Mouse (Mus musculus): ENCODE results near the gene Pld4. TPM values are rescaled to one million over a fixed set of nuclear protein-coding genes. Genes with fewer than 3 reads are reported as not detected.

Gene Pld4
- 7.8 TPM in 2 replicates for polyA plus RNA-seq (2015; fragmentation: Nextera tagmentation; extraction: Ambion mirVana)

DNA sequence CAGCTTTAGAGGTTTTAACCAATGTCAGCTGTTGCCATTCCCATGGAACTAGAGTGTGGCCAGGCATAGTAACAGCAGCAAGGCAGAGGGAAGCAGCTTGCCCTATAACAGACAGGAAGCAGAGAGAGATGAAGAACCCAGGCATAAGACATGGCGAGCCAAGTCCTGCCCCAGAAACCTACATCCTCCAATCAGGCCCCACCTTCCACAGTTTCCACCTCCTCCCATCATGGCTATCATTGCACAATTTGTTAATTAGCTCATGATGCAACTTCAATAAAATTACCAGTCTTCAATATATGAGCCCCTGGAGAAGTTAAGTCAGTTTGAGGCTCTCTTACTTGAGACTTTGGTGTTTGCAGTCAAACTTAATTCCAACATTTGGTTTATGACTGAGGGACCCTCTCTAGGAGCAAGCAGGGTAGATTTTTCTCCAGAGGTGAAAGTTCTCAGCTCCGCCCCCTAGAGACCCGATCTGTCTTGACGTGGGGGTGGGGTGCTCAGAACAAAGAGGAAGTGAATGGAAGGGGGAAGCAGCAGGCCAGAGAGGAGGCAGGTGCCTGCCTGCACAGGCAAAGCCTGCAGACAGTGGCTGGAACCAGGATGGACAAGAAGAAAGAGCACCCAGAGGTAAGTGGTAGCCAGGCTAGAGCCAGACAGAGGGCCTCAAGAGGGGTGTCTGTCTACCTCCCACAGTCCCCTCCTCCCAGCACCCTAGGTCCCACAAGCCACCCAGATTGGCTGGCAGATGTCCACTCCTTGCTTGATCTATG lies at the start of gene Pld4:
TSS of gene Pld4 (plus strand) at position 502 of the 773 bp plus-strand sequence.
- no peak for TF ChIP-seq CTCF (IDR thresholded peaks at IDR 0.05; ENCODE audit: low read depth)
- WGBS, result 47% methylated on average over 4 of the region's 4 CpGs
- Histone ChIP-seq H3K4me3 (replicated peaks; ENCODE audit: low read depth, low read length) (no peak within 1 kb of the TSS), H3K4me1 (replicated peaks; ENCODE audit: insufficient read depth, low read length) (no peaks in the 10 kb centered on the region), H3K9ac (ENCODE audit: low read depth, low read length) (no peak within 1 kb of the TSS), H3K27ac (no peak within 1 kb of the TSS), H3K4me2 (ENCODE audit: low read length) (no peak within 1 kb of the TSS), H3K9me3 (replicated peaks; ENCODE audit: low read length) (no peaks in the 10 kb centered on the region), H3K27me3 (ENCODE audit: insufficient read depth, low read length) (no peaks in the 10 kb centered on the region), H3K36me3 (ENCODE audit: insufficient read depth, low read length) (no peaks in the 10 kb centered on the region)
- ATAC-seq (replicated peaks; ENCODE audit: low FRiP score, low read depth), result no peak
- no peak for DNase-seq (ENCODE audit: low spot score)

- ATAC-seq (replicated peaks; ENCODE audit: low FRiP score, low read depth), result no peak
- peak; percentile 73 for DNase-seq (ENCODE audit: low spot score)
- no peak for TF ChIP-seq CTCF (IDR thresholded peaks at IDR 0.05; ENCODE audit: low read depth)
- H3K27me3 ChIP-seq (ENCODE audit: insufficient read depth, low read length), result no peaks in the 10 kb centered on the region
- 64% methylated on average over 3 of the region's 3 CpGs for WGBS
- no peak overlapping the region for H3K4me2 ChIP-seq (ENCODE audit: low read length)
- no peaks in the 10 kb centered on the region for H3K9me3 ChIP-seq (replicated peaks; ENCODE audit: low read length)
- no peak overlapping the region for H3K27ac ChIP-seq
- H3K9ac ChIP-seq (ENCODE audit: low read depth, low read length), result no peak overlapping the region
- H3K4me3 ChIP-seq (replicated peaks; ENCODE audit: low read depth, low read length), result no peak overlapping the region
- H3K4me1 ChIP-seq (replicated peaks; ENCODE audit: insufficient read depth, low read length), result 0 out of 2 replicates have a peak, but pooled peaks cover under 1% of the 10 kb centered on the region
- H3K36me3 ChIP-seq (ENCODE audit: insufficient read depth, low read length), result no peaks in the 10 kb centered on the region
Measured at GRCm38 (mm10) chr12:112713984-112714383, 46.5 kb upstream of the Pld4 start.

- Histone ChIP-seq H3K4me3 (replicated peaks; ENCODE audit: low read depth, low read length) (no peak overlapping the region), H3K9me3 (replicated peaks; ENCODE audit: low read length) (no peaks in the 10 kb centered on the region), H3K36me3 (ENCODE audit: insufficient read depth, low read length) (no peaks in the 10 kb centered on the region), H3K27ac (no peak overlapping the region), H3K4me1 (replicated peaks; ENCODE audit: insufficient read depth, low read length) (peaks cover 9% of the 10 kb centered on the region; the same call in 1 of the 2 replicates), H3K9ac (ENCODE audit: low read depth, low read length) (no peak overlapping the region), H3K4me2 (ENCODE audit: low read length) (no peak overlapping the region), H3K27me3 (ENCODE audit: insufficient read depth, low read length) (no peaks in the 10 kb centered on the region)
- DNase-seq (ENCODE audit: low spot score), result peak; percentile 74
- peak; percentile 79 for TF ChIP-seq CTCF (IDR thresholded peaks at IDR 0.05; ENCODE audit: low read depth)
- ATAC-seq (replicated peaks; ENCODE audit: low FRiP score, low read depth), result no peak
- WGBS, result 35% methylated on average over 7 of the region's 7 CpGs
Measured at GRCm38 (mm10) chr12:112717140-112717539, 43.3 kb upstream of the Pld4 start.

DNA sequence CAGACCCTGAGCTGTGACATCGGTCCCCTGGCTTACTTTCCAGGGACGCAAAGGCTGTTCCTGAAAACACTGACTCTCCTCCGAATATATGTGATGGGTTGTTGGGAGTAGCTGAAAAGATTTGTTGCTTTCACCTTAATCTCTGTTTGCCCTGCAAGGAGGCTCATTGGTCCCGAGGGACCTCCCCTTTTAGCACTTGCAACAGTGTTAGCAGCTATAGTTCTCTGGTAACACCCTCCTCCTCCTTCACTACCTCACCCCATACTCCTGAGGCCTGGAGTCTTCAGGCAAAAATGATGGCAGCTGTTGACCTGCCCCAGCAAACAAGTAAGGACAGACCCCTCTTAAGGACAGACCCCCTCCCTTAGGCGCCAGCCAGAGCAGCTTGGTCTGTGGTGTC lies 41.5 kb upstream of the Pld4 start:
- no peak for TF ChIP-seq CTCF (IDR thresholded peaks at IDR 0.05; ENCODE audit: low read depth)
- Histone ChIP-seq H3K4me1 (replicated peaks; ENCODE audit: insufficient read depth, low read length) (peaks cover 9% of the 10 kb centered on the region; the same call in 1 of the 2 replicates), H3K27ac (0 out of 2 replicates have a peak overlapping the region, but pooled peaks have one; percentile 96), H3K4me2 (ENCODE audit: low read length) (no peak overlapping the region), H3K9ac (ENCODE audit: low read depth, low read length) (peak overlapping the region; percentile 31; the same call in 1 of the 2 replicates), H3K9me3 (replicated peaks; ENCODE audit: low read length) (no peaks in the 10 kb centered on the region), H3K27me3 (ENCODE audit: insufficient read depth, low read length) (no peaks in the 10 kb centered on the region), H3K36me3 (ENCODE audit: insufficient read depth, low read length) (no peaks in the 10 kb centered on the region), H3K4me3 (replicated peaks; ENCODE audit: low read depth, low read length) (no peak overlapping the region)
- WGBS, result 39% methylated on average over 5 of the region's 5 CpGs
- ATAC-seq (replicated peaks; ENCODE audit: low FRiP score, low read depth), result no peak
- no peak for DNase-seq (ENCODE audit: low spot score)

- H3K9ac ChIP-seq (ENCODE audit: low read depth, low read length), result peak within 1 kb of the TSS; percentile 89
Measured at GRCm38 (mm10) chr12:112720216-112720615, 40.2 kb upstream of the Pld4 start, which contains the start of gene Cep170b. Gene Cep170b (plus strand): TSS chr12:112720455.

GRCm38 (mm10) chr12:112720890-112721423 lies 39.5 kb upstream of the Pld4 start:
- H3K9ac ChIP-seq (ENCODE audit: low read depth, low read length), result peak overlapping the region; percentile 89
- H3K4me2 ChIP-seq (ENCODE audit: low read length), result peak overlapping the region; percentile 98
- H3K27ac ChIP-seq, result peak overlapping the region; percentile 96
- H3K36me3 ChIP-seq (ENCODE audit: insufficient read depth, low read length), result no peaks in the 10 kb centered on the region; the same call in 1 of the 2 replicates
- 39% methylated on average over 12 of the region's 12 CpGs for WGBS
- peak; percentile 42 for ATAC-seq (replicated peaks; ENCODE audit: low FRiP score, low read depth)
- H3K4me1 ChIP-seq (replicated peaks; ENCODE audit: insufficient read depth, low read length), result peaks cover 9% of the 10 kb centered on the region; the same call in 1 of the 2 replicates
- no peak for TF ChIP-seq CTCF (IDR thresholded peaks at IDR 0.05; ENCODE audit: low read depth)
- DNase-seq (ENCODE audit: low spot score), result no peak
- H3K4me3 ChIP-seq (replicated peaks; ENCODE audit: low read depth, low read length), result peak overlapping the region; percentile 80
- H3K27me3 ChIP-seq (ENCODE audit: insufficient read depth, low read length), result no peaks in the 10 kb centered on the region
- no peaks in the 10 kb centered on the region for H3K9me3 ChIP-seq (replicated peaks; ENCODE audit: low read length)

More at GRCm38 (mm10) chr12:112720216-112720615, 40.2 kb upstream of the Pld4 start, which contains the start of gene Cep170b:
- Histone ChIP-seq H3K4me1 (replicated peaks; ENCODE audit: insufficient read depth, low read length) (peaks cover 9% of the 10 kb centered on the region; the same call in 1 of the 2 replicates), H3K27me3 (ENCODE audit: insufficient read depth, low read length) (no peaks in the 10 kb centered on the region), H3K27ac (peak within 1 kb of the TSS; percentile 96), H3K4me2 (ENCODE audit: low read length) (peak within 1 kb of the TSS; percentile 98), H3K4me3 (replicated peaks; ENCODE audit: low read depth, low read length) (peak within 1 kb of the TSS; percentile 80), H3K9me3 (replicated peaks; ENCODE audit: low read length) (no peaks in the 10 kb centered on the region), H3K36me3 (ENCODE audit: insufficient read depth, low read length) (no peaks in the 10 kb centered on the region; the same call in 1 of the 2 replicates)
- WGBS, result 47% methylated on average over 6 of the region's 6 CpGs
- ATAC-seq (replicated peaks; ENCODE audit: low FRiP score, low read depth) (no peak), DNase-seq (ENCODE audit: low spot score) (no peak)
- TF ChIP-seq CTCF (IDR thresholded peaks at IDR 0.05; ENCODE audit: low read depth), result no peak

All from kidney, postnatal 0 days (tissue).